Mouse (Mus musculus) kidney, adult 11 months (tissue): ENCODE measurements around the gene Ndufb2.

Source experiments
- DNase-seq: peaks from one replicate; pipeline ENCODE4 v3.0.0; 2022

Ndufb2 gene

GRCm38 (mm10) chr6:39592401-39593214 is at the start of gene Ndufb2:
Gene Ndufb2 (plus strand): TSS chr6:39592574.
- peak; percentile 96 for DNase-seq

GRCm38 (mm10) chr6:39542631-39543597 is 49.5 kb upstream of the Ndufb2 start:
- peak; percentile 62 for DNase-seq

- DNase-seq = peak; percentile 30
These were observed 48.5 kb upstream of the Ndufb2 start for GRCm38 (mm10) chr6:39543769-39544420.

GRCm38 (mm10) chr6:39545474-39545873 is 46.9 kb upstream of the Ndufb2 start:
- DNase-seq = no peak

- no peak for DNase-seq
These were observed 44.3 kb upstream of the Ndufb2 start for GRCm38 (mm10) chr6:39548030-39548429.

- no peak for DNase-seq
These were observed 40.3 kb upstream of the Ndufb2 start for GRCm38 (mm10) chr6:39551981-39552636.

GRCm38 (mm10) chr6:39554888-39555647 is 37.3 kb upstream of the Ndufb2 start:
- no peak for DNase-seq

GRCm38 (mm10) chr6:39555648-39555945 is 36.8 kb upstream of the Ndufb2 start:
- no peak for DNase-seq

- DNase-seq = no peak
These were observed 35.3 kb upstream of the Ndufb2 start for GRCm38 (mm10) chr6:39556900-39557659.

GRCm38 (mm10) chr6:39557723-39558261 is 34.6 kb upstream of the Ndufb2 start, which contains the start of gene Dennd2a:
Gene Dennd2a (minus strand): TSS chr6:39557867.
- peak; percentile 18 for DNase-seq

GRCm38 (mm10) chr6:39559276-39559939 is 33.0 kb upstream of the Ndufb2 start:
- no peak for DNase-seq

GRCm38 (mm10) chr6:39562166-39563015 is 30.0 kb upstream of the Ndufb2 start:
- peak; percentile 71 for DNase-seq

- DNase-seq = no peak
These were observed 24.8 kb upstream of the Ndufb2 start for GRCm38 (mm10) chr6:39567528-39567927.

- DNase-seq = no peak
These were observed 21.9 kb upstream of the Ndufb2 start for GRCm38 (mm10) chr6:39570426-39570825.

- peak; percentile 71 for DNase-seq
These were observed 18.4 kb upstream of the Ndufb2 start, which contains the start of gene Adck2 for GRCm38 (mm10) chr6:39573791-39574554. Gene Adck2 (plus strand): TSS chr6:39573873.

- peak; percentile 49 for DNase-seq
These were observed 17.9 kb upstream of the Ndufb2 start for GRCm38 (mm10) chr6:39574555-39574869.

GRCm38 (mm10) chr6:39574951-39575350 is 17.4 kb upstream of the Ndufb2 start:
- no peak for DNase-seq

- DNase-seq = no peak
These were observed 12.8 kb upstream of the Ndufb2 start for GRCm38 (mm10) chr6:39579552-39579951.
